Mouse (Mus musculus) intestine, embryonic 14.5 days (tissue): Measurements from ENCODE around the gene Hdac11. TPM values are rescaled to one million over a fixed set of nuclear protein-coding genes. Genes with fewer than 3 reads are reported as not detected.

Source experiments
- ATAC-seq: fragments of 200-750 bp; cut with Nextera tagmentation; replicated peaks from 2 replicates; pipeline ENCODE4 v1.8.0; 2017; ENCODE audit warnings: low read depth, moderate number of reproducible peaks, moderate TSS enrichment, moderate library complexity; ENCODE audit not compliant: low FRiP score, low TSS enrichment
- DNase-seq: peaks from one replicate; pipeline ENCODE4 v3.0.0-alpha.2; 2018; ENCODE audit warnings: low spot score
- H3K27ac ChIP-seq: fragments of 300-500 bp; sonication (generic); 2 replicates; pipeline ENCODE4 v1.5.1; 2014; ENCODE audit warnings: low read depth, mild to moderate bottlenecking, control low read depth
- H3K27me3 ChIP-seq: fragments of 300-500 bp; sonication (generic); replicated peaks from 2 replicates; pipeline ENCODE4 v1.6.1; 2014; ENCODE audit warnings: low read length, control low read depth; ENCODE audit not compliant: control insufficient read depth, insufficient read depth
- H3K36me3 ChIP-seq: fragments of 300-500 bp; sonication (generic); 2 replicates; pipeline ENCODE4 v1.6.1; 2014; ENCODE audit warnings: low read length, control low read depth; ENCODE audit not compliant: control insufficient read depth, insufficient read depth
- H3K4me1 ChIP-seq: fragments of 300-500 bp; sonication (generic); replicated peaks from 2 replicates; pipeline ENCODE4 v1.6.1; 2014; ENCODE audit warnings: low read length, control low read depth, mixed read lengths; ENCODE audit not compliant: control insufficient read depth, insufficient read depth
- H3K4me2 ChIP-seq: fragments of 300-500 bp; sonication (generic); 2 replicates; pipeline ENCODE4 v1.6.1; 2014; ENCODE audit warnings: low read length
- H3K4me3 ChIP-seq: fragments of 300-500 bp; sonication (generic); 2 replicates; pipeline ENCODE4 v1.5.1; 2014; ENCODE audit warnings: low read depth, low read length, control low read depth, mixed read lengths
- H3K9ac ChIP-seq: fragments of 300-500 bp; sonication (generic); 2 replicates; pipeline ENCODE4 v1.6.1; 2014; ENCODE audit warnings: mild to moderate bottlenecking, low read length
- H3K9me3 ChIP-seq: fragments of 300-500 bp; sonication (generic); 2 replicates; pipeline ENCODE4 v1.6.1; 2016; ENCODE audit warnings: low read length, control low read depth; ENCODE audit not compliant: control insufficient read depth
- WGBS: fragments of 180-500 bp; shearing (Covaris S2); extraction: QIAGEN DNeasy Blood & Tissue Kit; methylation state at CpG from one replicate; pipeline ENCODE4 v1.1.7; 2014; 5-methylcytosine and 5-hydroxymethylcytosine counted together
- polyA plus RNA-seq: library from polyadenylated mRNA; unstranded; fragments of >200 nt; fragmentation: Nextera tagmentation; extraction: Ambion mirVana; gene quantifications from 2 replicates; pipeline ENCODE4 v1.2.1, GENCODE M21; 2014

Gene Hdac11
- polyA plus RNA-seq, 1 experiment from 2014 or later, result 9.6 TPM

GRCm38 (mm10) chr6:91146443-91147151, 9.9 kb upstream of the Hdac11 start:
- DNase-seq, result no peak
- no peak for ATAC-seq
- Histone ChIP-seq H3K4me1 (no peaks in the 10 kb centered on the region), H3K4me3 (no peak overlapping the region), H3K4me2 (no peak overlapping the region), H3K27ac (no peak overlapping the region), H3K36me3 (no peaks in the 10 kb centered on the region), H3K27me3 (no peaks in the 10 kb centered on the region), H3K9me3 (no peaks in the 10 kb centered on the region), H3K9ac (no peak overlapping the region)
- 44% methylated on average over 5 of the region's 5 CpGs for WGBS

DNA sequence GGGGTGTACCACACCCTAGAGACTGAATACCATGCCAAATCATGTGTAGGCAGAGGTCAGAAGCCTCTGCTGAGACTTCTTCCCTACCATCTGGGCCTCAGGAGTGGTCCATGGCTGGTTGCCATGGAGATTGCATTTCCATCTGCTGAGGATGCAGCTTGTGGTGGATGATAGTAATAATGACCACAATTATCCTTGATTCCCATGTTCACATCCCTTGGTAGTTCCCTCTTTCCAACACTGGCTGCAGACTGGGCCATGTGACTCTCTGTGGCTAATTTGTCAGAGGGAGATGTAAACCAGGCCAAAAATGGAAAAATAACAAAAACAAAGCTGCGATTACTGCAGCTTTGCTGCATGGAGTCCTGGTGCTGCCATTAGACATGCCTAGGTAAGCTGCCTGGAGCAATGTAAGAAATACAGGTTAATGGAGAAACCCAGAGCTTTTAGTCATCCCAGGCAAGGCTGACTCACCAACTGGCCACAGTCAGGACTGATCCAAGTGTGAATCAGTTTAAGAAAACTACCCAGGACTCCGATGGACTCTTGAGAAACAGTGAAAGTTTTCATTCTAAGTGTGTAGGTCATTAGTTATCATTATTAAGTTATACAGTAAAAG, 9.2 kb upstream of the Hdac11 start:
- H3K4me3 ChIP-seq, result no peak overlapping the region
- no peaks in the 10 kb centered on the region for H3K36me3 ChIP-seq
- H3K4me1 ChIP-seq, result no peaks in the 10 kb centered on the region
- no peak for DNase-seq
- H3K9ac ChIP-seq, result no peak overlapping the region
- no peak for ATAC-seq
- no peaks in the 10 kb centered on the region for H3K9me3 ChIP-seq
- H3K27me3 ChIP-seq, result no peaks in the 10 kb centered on the region
- WGBS, result 58% methylated on average over 2 of the region's 2 CpGs
- no peak overlapping the region for H3K4me2 ChIP-seq
- H3K27ac ChIP-seq, result no peak overlapping the region

DNA sequence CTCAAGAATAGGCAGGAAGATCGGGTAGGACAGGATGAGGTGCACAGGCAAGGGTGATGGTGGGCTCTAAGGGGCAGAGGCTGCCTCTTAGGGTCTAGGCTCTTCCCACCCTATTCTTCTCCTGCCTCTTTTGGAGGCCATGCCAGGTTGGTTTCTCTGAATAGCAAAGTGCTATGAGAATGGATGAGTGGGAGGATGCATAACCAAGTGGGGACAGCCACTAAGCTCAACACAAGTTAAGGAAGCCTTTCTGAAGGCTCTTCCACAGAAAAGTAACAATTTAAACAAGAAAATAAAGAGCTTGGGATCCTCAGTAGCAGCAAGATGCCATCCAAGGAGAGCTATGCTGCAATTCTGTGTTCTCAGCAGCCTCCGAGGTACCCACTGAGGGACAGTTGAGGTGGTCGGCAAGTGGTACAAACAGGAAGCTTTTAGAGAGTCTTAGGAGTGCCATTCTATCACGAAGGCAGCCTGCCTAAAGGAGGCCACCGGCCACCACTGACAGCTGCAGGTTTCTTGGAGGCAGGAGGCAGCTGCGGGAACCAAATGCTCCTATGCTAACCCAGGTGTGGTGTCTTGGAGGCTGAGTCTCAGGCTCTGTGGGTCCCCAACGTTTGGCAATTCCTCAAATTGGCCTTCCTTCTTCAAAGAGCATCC, 3.4 kb upstream of the Hdac11 start:
- no peak for DNase-seq
- Histone ChIP-seq H3K4me1 (peaks cover 11% of the 10 kb centered on the region), H3K4me3 (no peak overlapping the region), H3K9ac (no peak overlapping the region), H3K36me3 (no peaks in the 10 kb centered on the region), H3K4me2 (no peak overlapping the region), H3K9me3 (no peaks in the 10 kb centered on the region), H3K27me3 (no peaks in the 10 kb centered on the region), H3K27ac (no peak overlapping the region)
- no peak for ATAC-seq
- whole genome bisulfite sequencing, result 41% methylated on average over 7 of the region's 7 CpGs

DNA sequence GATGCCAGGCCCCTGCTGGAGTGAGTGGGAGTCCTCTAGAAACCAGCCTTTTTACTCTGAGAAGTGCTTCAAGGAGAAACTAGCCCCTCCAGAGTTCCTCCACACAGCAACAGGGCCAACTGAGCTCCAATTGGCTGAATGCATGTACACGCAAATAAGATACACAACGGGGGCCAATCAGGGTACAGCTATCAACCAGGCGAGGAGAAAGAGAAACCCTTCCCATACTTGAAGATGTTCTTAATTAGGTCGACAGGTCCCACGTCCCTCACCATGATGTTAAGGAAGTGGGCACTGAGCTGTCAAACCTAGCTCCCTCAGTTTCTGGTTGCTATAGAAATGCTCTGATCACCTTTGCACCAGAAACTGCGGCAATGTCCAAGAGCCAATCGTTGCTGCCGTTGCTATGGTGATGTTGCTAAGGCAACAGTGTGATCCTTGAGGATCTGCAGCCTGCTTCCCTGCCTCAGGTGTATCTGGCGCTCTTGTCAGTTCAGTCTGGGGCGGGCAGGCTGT, 2.9 kb upstream of the Hdac11 start:
- H3K9ac ChIP-seq, result no peak overlapping the region
- H3K4me2 ChIP-seq, result peak overlapping the region; percentile 35
- no peaks in the 10 kb centered on the region for H3K36me3 ChIP-seq
- H3K4me3 ChIP-seq, result peak overlapping the region; percentile 14; the same call in 1 of the 2 replicates
- 0 out of 2 replicates have a peak, but pooled peaks have one; percentile 36 for ATAC-seq
- no peaks in the 10 kb centered on the region for H3K9me3 ChIP-seq
- WGBS, result 2% methylated on average over 10 of the region's 10 CpGs
- H3K27ac ChIP-seq, result no peak overlapping the region
- peak; percentile 68 for DNase-seq
- H3K27me3 ChIP-seq, result no peaks in the 10 kb centered on the region
- peaks cover 11% of the 10 kb centered on the region for H3K4me1 ChIP-seq

DNA sequence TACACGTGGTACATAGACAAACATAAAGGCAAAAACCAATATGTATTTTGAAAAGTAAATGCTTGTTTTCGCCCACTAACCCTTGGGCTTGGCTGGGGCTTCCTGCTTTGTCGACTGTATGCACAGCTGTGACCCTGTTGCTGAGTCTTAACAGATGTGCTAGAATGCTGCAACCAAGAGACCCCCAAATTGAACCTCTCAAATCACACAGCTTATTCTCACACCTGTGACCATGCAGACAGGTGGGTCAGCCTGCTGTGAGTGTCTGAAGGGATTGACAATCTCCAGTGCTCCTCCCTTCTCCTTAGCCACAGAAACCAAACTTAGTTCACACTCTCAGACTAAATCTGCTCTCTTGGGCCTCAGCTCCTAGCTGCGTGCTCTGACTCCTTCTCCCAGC, 1.8 kb upstream of the Hdac11 start:
- Histone ChIP-seq H3K4me1 (peaks cover 11% of the 10 kb centered on the region), H3K4me3 (no peak overlapping the region), H3K36me3 (0 out of 2 replicates have a peak, but pooled peaks cover 6% of the 10 kb centered on the region), H3K27ac (no peak overlapping the region), H3K9ac (no peak overlapping the region), H3K9me3 (no peaks in the 10 kb centered on the region), H3K4me2 (no peak overlapping the region), H3K27me3 (no peaks in the 10 kb centered on the region)
- no peak for ATAC-seq
- no peak for DNase-seq
- 63% methylated on average over 4 of the region's 4 CpGs for WGBS

DNA sequence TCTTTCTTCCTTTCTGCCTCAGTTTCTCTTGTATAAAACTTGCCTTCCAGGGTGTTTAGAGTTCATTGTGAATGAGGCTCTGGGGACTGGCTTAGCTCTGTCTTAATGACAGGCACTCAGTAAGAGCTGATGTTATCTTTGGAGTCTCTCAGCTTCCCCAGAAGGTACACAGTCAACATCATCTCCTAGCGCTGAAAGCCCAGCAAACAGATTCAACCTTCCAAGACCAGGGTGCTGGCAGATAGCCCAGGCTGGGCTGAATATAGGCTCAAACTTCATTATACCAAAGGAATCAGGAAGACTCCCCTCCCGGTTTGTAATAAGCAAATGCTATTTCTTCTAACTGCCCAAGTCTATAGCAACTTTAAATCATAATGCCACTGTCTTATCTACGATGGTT, 1.2 kb upstream of the Hdac11 start:
- no peak for DNase-seq
- Histone ChIP-seq H3K27me3 (no peaks in the 10 kb centered on the region), H3K4me1 (peaks cover 15% of the 10 kb centered on the region), H3K36me3 (0 out of 2 replicates have a peak, but pooled peaks cover 6% of the 10 kb centered on the region), H3K4me3 (no peak overlapping the region), H3K4me2 (no peak overlapping the region), H3K27ac (no peak overlapping the region), H3K9me3 (no peaks in the 10 kb centered on the region), H3K9ac (no peak overlapping the region)
- WGBS, result 64% methylated on average over 3 of the region's 3 CpGs
- no peak for ATAC-seq

DNA sequence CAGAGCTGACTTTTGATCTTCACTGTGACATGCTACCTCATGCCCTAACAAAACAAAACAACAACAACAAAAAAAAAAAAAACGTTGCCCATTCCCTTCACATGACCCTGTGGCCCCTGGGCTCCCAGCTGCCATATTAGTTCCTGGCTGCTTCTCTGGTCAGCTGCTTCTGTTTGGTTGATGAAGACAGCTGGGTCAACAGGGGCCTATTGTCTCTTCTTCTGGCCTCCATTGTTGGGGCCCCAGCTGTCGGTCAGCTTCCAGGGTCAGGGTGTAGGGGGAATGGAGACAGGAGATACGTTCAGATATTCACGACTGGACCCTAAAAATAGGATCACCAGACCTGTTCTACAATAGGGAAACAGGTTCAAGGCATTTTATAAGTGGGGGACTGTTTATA, 403 bp upstream of the Hdac11 start:
- H3K9ac ChIP-seq, result no peak overlapping the region
- ATAC-seq, result no peak
- 26% methylated on average over 4 of the region's 4 CpGs for WGBS
- no peaks in the 10 kb centered on the region for H3K27me3 ChIP-seq
- peaks cover 20% of the 10 kb centered on the region for H3K4me1 ChIP-seq
- no peak for DNase-seq
- no peak overlapping the region for H3K27ac ChIP-seq
- H3K4me2 ChIP-seq, result peak overlapping the region; percentile 76
- H3K9me3 ChIP-seq, result no peaks in the 10 kb centered on the region
- H3K36me3 ChIP-seq, result 0 out of 2 replicates have a peak, but pooled peaks cover 6% of the 10 kb centered on the region
- peak overlapping the region; percentile 55; the same call in 1 of the 2 replicates for H3K4me3 ChIP-seq

- Histone ChIP-seq H3K4me3 (peak overlapping the region; percentile 55), H3K4me1 (peaks cover 20% of the 10 kb centered on the region), H3K9ac (peak overlapping the region; percentile 62), H3K36me3 (0 out of 2 replicates have a peak, but pooled peaks cover 6% of the 10 kb centered on the region), H3K27me3 (no peaks in the 10 kb centered on the region), H3K27ac (no peak overlapping the region), H3K9me3 (no peaks in the 10 kb centered on the region), H3K4me2 (peak overlapping the region; percentile 76)
- DNase-seq (peak; percentile 72), ATAC-seq (no peak)
- 43% methylated on average over 6 of the region's 6 CpGs for WGBS
These were observed 739 bp downstream of the Hdac11 start for GRCm38 (mm10) chr6:91157237-91157570.
